Mouse (Mus musculus): ENCODE data around the gene Nkx2-9.
A peak's percentile ranks its signal among the peaks of the same experiment; 100 is the strongest.

Gene Nkx2-9

DNA sequence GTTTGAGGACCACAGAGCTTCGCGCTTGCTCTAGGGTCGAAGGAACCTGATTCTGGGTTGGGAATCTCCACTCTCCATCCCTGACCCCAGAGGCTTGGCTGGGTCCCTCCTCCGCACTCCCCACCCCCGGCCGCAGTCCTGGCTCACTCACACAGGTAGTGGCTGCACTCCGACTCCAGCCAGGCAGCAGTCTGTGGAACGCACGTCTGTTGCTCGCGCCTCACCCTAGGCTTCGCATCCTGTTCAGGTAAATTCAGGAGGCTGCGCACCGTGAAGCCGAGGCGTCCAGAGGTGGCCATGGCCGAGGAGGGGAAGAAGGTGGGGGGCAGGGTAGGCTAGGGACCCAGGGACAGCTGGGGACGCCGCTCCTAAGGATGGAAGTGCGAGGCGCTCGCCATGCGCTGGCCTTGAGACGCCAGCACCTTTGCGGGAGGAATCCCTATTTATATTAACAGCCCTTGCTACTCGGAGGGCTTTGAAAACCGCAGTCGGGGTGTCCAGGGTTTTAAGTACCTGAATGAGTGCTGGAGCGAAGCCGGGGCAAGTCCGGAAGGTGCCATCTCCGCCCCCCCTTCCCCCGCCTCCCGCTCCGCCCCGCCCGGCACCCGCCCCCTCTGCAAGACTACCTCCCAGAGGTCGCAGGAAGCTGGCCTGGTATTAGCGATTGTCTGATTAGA lies at the start of gene Nkx2-9:
Gene Nkx2-9 (minus strand): TSS at position 524 of the 677 bp plus-strand sequence.
- no peak for DNase-seq

DNA sequence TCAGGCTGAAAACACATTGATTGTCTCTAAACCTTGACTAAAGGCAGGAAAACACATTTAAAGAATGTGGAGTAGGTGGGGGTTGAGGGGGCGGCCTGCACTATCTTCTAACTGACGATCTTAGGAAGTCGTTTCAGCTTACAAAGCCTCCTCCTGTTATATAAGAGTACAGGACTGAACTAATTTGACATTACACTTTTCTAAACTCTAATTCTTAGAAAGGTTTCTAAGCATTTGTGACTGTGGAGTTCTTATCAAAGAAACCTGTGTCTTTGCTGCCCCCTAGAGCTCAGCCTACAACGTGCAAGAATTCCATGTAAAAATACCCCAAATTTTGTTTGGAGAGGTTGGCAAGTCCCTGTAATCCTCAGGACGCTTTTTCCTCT lies 24.1 kb upstream of the Nkx2-9 start:
- peak; percentile 42 for DNase-seq

DNA sequence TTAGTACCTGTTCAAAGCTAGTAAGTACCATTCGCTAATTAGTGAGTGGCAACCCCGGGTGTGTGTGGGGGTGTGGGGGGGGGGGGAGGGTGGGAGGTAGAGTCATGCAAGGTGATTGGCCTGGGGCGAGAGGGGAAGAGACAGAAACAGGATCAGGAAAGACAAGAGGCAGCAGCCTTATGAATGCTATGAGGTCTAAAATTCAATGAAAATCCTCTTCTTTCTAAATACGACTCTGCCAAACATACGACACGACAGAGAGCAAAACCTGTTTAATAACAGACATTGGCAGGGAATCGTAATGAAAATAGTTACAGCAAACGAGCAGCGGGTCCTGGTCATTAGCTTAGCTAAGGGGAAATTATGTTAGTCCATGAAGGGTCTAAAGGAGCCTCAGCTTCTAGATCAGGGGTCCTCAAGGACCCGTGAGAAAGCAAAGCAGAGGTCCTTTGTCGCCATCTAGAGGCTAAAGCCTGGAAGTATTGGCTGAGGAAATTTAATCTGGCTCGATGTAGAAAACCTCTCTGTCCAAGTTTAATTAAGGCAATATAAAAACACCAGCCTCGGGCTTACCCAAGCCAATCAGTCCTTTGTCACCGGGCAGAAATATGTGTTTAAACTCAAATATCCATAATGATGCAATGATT lies 23.6 kb upstream of the Nkx2-9 start:
- peak; percentile 41 for DNase-seq

DNA sequence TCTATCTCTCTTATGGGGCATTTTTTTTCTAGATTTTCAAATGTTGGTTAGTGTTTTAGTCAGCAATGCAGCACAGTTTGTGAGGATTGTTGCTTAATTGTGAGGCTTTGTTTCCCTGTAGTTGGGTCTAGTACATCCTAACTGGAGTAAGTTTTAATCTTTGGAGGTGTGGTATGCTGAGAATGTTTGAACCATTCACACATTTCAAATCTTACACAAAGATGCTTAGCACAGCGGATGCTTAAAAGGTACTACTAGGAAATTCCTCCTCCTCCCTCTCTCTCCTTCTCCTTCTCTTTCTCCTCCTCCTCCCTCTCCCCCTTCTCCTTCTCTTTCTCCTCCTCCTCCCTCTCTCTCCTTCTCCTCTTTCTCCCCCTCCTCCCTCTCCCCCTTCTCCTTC lies 3.0 kb upstream of the Nkx2-9 start:
- DNase-seq = no peak

DNA sequence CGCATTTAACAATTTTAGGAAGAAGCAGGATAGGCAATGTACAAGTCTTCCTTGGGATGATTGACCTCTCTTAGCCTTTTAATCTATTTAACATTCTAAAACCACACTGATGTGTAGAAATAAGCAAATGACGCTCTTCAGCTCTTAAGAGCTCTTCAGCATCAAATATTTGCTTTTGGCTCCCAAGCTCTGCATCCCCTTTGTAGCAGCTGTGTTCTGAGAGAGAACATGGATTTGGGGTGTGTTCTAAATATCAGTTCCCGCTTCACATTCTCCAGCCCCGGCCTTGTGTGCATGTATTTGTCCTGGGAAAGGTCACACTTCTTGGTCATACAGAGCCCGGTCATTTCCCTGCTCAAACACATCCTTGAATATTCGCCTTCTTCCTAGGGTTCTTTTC lies 2.3 kb upstream of the Nkx2-9 start:
- DNase-seq = no peak

DNA sequence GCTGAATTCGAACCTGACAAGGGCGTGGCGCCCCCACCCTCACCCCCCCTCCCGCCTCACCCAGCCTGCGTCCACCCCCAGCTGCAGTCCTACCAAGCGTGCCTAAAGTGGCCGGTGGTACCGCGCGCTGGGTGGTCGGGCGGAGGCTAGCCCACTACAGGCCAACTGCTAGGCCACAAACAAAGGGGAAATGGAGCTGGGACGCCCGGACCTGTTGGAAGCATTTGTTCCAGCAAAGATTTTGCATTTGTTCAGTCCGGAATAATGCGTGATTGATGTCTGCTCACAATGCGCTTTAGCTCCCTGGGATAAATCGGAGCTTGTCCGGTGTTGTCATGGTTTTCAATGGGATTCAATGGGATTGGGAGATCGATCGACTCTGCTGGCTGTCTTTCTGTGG lies 1.4 kb upstream of the Nkx2-9 start:
- DNase-seq = no peak

DNA sequence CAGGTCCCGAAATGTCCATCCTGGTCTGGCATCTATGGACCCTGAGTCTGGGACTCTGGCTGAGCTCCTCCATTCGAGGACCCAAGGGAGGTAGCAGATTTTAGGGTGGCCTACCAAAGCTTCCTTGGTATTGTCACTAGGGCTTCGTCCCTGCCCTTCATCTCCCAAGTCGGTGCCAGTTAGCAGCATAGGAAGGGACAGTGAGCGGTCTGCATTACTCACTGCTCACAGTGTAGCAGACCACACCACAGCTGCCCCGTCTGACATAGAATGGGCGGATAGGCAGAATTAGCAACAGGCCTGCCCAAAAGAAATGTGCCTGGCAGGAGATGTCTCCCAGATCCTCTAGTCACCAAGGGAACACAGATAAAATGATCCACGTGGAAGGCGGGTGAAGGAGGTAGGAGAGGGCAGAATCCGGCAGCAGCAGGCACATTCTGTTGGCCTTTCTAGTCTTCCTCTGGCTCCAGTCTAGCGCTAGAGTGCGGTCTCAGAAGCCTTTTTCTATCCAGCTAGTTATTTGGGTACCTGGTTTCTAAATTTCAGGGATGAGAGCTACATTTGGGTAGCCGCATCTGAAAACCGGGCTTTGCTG lies 929 bp upstream of the Nkx2-9 start:
- no peak for DNase-seq

DNA sequence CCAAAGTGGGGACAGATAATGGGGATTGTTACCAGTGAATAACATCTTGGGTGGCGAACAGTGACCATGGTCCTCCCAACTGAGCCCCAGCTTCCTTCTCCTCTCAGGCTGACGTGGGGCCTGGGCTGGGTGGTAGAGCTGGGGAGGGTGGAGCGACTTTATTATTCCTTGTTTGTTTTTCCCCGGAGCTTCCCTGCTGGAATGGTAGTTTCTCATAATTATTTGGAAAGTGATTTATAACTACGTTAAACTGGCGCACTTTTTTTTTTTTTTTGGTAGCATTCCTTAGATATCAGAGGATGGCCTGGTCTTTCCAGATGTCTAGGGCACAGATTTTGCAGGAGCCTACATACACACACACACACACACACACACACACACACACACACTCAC lies 350 bp upstream of the Nkx2-9 start:
- DNase-seq = no peak

DNA sequence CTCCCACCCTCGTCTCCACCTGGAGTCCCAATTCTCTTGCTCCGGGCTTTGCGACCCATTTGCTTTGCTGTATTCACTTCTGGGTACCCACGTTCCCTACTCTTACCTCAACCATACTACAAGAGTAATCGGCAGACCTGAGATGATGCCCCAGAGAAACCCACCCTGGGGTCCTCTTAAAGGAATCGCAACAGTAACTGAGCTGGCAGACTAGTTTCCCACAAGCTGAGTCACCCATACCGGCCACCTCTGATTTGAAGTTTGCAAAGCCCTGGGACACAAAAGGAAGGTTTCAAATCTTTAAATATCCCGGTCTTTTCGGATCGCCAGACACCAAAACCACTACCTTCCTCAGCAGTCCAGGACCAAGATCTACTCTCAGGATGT lies 742 bp downstream of the Nkx2-9 start:
- no peak for DNase-seq

DNA sequence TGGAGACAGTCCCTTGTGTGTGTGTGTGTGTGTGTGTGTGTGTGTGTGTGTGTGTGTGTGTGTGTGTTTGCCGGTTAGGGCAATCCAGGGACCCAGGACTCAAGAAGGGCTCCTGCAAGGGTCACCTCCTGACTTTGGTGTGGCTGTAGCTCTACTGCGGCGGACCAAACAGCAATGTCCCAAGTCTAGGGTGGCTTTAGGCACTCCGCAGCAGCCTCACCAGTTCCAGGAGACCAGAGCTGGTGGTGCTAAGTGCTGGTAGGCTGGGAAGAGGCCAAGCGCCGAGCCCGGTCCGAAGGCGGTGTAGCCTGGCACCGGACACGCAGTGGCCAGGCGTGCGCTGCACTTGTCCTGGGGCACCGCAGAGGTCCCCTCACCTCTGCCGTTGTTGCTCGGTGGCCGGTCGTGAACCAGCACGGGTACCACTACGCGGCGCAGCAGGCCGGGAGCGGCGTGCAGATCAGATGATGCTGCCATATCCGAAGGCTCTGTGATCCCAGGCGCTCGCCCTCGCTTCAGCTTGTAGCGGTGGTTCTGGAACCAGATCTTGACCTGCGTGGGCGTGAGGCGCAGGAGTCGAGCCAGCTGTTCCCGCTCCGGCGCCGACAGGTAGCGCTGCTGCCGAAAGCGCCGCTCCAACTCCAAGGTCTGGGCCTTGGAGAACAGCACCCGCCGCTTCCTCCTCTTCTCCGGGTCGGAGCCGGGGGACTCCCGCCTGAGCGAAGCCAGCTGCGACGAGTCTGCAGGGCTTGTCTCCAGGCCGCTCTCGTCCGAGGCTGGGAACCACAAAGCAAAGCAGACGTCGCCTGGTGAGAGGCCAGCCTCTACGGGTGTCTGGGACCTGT lies 1.4 kb downstream of the Nkx2-9 start:
- peak; percentile 21 for DNase-seq

DNA sequence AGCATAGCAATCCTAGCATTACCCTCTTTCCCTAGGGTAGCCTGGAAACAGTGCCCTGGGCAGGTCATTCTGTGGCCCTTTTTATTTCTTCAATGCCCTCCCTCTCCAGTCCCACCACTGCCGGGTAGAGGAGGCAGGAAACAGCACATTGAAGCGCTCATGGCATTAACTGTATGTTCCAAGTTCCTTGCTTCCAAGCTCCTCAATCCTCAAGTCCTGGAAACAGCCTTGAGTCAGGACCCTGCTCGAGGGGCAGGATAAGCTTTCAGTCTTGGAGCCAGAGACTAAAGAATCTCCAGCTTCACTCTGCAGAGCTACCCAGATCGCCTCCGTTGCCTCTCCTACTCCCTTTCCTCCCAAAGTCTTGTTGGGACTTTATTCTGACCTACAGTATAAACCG lies 2.2 kb downstream of the Nkx2-9 start:
- no peak for DNase-seq

DNA sequence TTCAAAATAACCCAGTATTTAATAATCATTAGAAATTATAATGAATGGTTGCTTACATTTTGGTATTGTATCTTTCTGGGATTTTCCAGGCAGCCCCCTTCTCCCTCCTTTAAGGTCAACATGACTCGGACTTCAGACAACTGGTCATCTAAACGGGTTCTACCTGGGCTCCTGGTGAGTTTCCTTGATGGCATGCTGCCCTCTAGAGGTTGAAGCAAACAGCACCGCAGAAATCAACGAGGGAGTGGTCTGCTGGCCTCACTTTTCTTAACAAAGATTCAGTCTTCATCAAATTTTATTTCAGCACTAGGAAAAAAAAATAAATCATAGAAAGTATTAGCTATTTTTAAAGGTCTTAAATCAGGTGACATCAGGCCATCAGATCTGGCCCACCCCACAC lies 21.4 kb downstream of the Nkx2-9 start:
- DNase-seq = no peak

DNA sequence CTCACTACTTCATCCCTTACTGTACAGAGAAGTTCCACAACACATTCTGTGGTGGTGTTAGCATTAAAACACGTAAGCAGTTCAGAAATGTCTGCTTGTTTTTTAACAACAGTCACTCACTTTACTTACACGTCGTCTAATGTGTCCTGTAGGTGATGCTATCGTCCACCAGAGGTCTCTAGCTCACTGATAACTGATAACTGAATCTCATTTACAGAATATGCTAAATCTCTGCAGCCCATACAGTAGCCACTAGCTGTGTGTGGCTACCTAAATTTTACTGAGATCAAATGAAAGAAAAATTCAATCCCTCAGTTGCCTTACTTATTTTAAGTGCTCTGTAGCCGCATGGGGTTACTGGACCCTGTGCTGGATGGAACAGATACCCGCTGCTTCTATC lies 25.3 kb downstream of the Nkx2-9 start:
- no peak for DNase-seq
